Mouse (Mus musculus) forebrain, embryonic 16.5 days (tissue): ENCODE data around the gene Gm6525. TPM values are rescaled to one million over a fixed set of nuclear protein-coding genes. Genes with fewer than 3 reads are reported as not detected.
A peak's percentile ranks its signal among the peaks of the same experiment; 100 is the strongest.

Experiments used
- ATAC-seq: fragments of 200-750 bp; cut with Nextera tagmentation; 2 replicates; pipeline ENCODE4 v1.8.0; 2017; ENCODE audit warnings: mild to moderate bottlenecking, moderate library complexity
- H3K27ac ChIP-seq: fragments of 300-500 bp; sonication (generic); 2 replicates; pipeline ENCODE4 v1.5.1; 2014; ENCODE audit warnings: low read length, control low read depth
- H3K27me3 ChIP-seq: fragments of 300-500 bp; sonication (generic); replicated peaks from 2 replicates; pipeline ENCODE4 v1.6.1; 2014; ENCODE audit warnings: low read length; ENCODE audit not compliant: control insufficient read depth, insufficient read depth
- H3K36me3 ChIP-seq: fragments of 300-500 bp; sonication (generic); 2 replicates; pipeline ENCODE4 v1.6.1; 2014; ENCODE audit not compliant: control insufficient read depth, insufficient read depth
- H3K4me1 ChIP-seq: fragments of 300-500 bp; sonication (generic); replicated peaks from 2 replicates; pipeline ENCODE4 v1.6.1; 2014; ENCODE audit warnings: low read length; ENCODE audit not compliant: control insufficient read depth, insufficient read depth
- H3K4me2 ChIP-seq: fragments of 300-500 bp; sonication (generic); 2 replicates; pipeline ENCODE4 v1.6.1; 2014; ENCODE audit warnings: mild to moderate bottlenecking, low read length, control low read depth
- H3K4me3 ChIP-seq: fragments of 300-500 bp; sonication (generic); replicated peaks from 2 replicates; pipeline ENCODE4 v1.5.1; 2014; ENCODE audit warnings: mild to moderate bottlenecking, low read length, control low read depth
- H3K9ac ChIP-seq: fragments of 300-500 bp; sonication (generic); replicated peaks from 2 replicates; pipeline ENCODE4 v1.6.1; 2014; ENCODE audit warnings: low read depth, low read length, control low read depth
- H3K9me3 ChIP-seq: fragments of 300-500 bp; sonication (generic); 2 replicates; pipeline ENCODE4 v1.6.1; 2016; ENCODE audit warnings: low read length; ENCODE audit not compliant: control insufficient read depth
- WGBS: fragments of 180-500 bp; shearing (Covaris S2); extraction: QIAGEN DNeasy Blood & Tissue Kit; methylation state at CpG from one replicate; pipeline ENCODE4 v1.1.7; 2014; 5-methylcytosine and 5-hydroxymethylcytosine counted together
- polyA plus RNA-seq: library from polyadenylated mRNA; unstranded; fragments of >200 nt; fragmentation: Nextera tagmentation; extraction: Ambion mirVana; gene quantifications from 2 replicates; pipeline ENCODE4 v1.2.1, GENCODE M21; 2015

Gene Gm6525
- polyA plus RNA-seq, 1 experiment from 2014 or later, result 3.0 TPM

DNA sequence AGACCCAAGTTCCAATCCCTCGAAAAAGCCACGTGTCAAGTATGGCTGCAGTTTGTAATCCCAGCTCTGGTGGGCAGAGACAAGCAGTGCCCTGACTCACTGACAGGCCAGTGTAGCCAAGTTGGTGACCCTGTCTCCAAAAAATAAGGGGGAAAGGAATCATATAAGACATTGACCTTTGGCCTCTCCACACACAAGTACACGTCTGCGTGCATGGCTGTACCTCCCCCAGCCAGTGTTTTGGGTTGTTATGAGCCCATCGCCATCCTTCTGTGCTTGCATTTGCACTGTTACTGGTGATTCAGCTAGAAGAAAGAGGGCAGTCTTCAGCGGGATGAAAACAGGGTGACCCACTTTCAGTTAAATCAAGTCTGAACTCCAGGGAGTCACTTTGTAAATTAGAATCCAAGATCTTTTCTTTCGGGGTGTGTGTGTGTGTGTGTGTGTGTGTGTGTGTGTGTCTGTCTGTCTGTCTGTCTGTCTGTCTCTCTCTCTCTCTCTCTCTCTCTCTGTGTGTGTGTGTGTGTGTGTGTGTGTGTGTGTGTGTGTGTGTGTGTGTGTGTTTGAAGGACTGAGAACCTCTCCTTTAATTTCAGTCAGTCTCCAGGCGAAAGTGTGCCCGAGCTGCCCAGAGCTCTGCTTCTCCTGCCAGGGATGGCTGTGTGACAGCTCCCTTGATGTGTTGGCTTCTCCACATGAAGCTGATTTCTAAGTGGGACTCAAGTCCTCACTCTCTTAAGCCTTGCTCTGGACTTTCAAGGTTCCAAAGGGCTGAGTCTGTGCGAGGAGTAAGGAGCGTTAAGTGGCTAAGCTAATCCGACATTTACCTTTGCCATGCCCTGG, 43.4 kb downstream of the Gm6525 start:
- Histone ChIP-seq H3K9ac (peak overlapping the region; percentile 23), H3K4me3 (peak overlapping the region; percentile 25; the same call in 1 of the 2 replicates), H3K36me3 (no peaks in the 10 kb centered on the region), H3K9me3 (no peaks in the 10 kb centered on the region), H3K27me3 (no peaks in the 10 kb centered on the region), H3K27ac (peak overlapping the region; percentile 56), H3K4me1 (peaks cover 70% of the 10 kb centered on the region), H3K4me2 (peak overlapping the region; percentile 71)
- no peak for ATAC-seq
- WGBS, result 33% methylated on average over 12 of the region's 12 CpGs

DNA sequence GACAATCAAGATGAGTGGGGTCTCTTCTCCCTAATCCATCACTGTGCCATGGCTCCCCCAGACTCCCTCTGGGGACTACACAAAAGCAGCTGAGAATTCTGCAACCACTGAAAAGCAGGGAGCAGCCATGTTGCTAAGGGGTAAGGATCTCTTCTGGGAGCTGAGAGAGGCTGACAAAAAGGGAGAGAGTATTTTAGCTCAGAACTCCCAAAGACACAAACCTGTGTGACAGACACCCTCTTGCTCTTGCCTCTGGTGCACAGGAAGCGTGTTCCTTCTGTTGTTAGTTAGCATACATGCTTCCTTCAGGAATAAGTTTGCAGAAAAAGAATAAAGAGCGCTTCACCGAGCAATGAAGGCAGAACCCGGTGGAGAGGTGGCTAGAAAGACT, 44.1 kb downstream of the Gm6525 start:
- H3K36me3 ChIP-seq, result no peaks in the 10 kb centered on the region
- peak overlapping the region; percentile 71 for H3K4me2 ChIP-seq
- H3K9me3 ChIP-seq, result no peaks in the 10 kb centered on the region
- H3K4me1 ChIP-seq, result peaks cover 70% of the 10 kb centered on the region
- no peaks in the 10 kb centered on the region for H3K27me3 ChIP-seq
- 8% methylated on average over 4 of the region's 4 CpGs for WGBS
- H3K27ac ChIP-seq, result peak overlapping the region; percentile 56
- no peak for ATAC-seq
- peak overlapping the region; percentile 25 for H3K4me3 ChIP-seq
- peak overlapping the region; percentile 6 for H3K9ac ChIP-seq

GRCm38 (mm10) chr3:84218498-84218897, 44.6 kb downstream of the Gm6525 start:
- Histone ChIP-seq H3K27me3 (no peaks in the 10 kb centered on the region), H3K36me3 (no peaks in the 10 kb centered on the region), H3K9me3 (no peaks in the 10 kb centered on the region), H3K9ac (no peak overlapping the region), H3K4me1 (peaks cover 70% of the 10 kb centered on the region), H3K4me3 (peak overlapping the region; percentile 44), H3K27ac (peak overlapping the region; percentile 56; the same call in 1 of the 2 replicates), H3K4me2 (peak overlapping the region; percentile 71)
- ATAC-seq, result no peak
- WGBS, result 38% methylated on average over 2 of the region's 2 CpGs

- Histone ChIP-seq H3K9me3 (no peaks in the 10 kb centered on the region), H3K4me1 (peaks cover 65% of the 10 kb centered on the region), H3K27me3 (no peaks in the 10 kb centered on the region), H3K36me3 (no peaks in the 10 kb centered on the region), H3K4me2 (peak overlapping the region; percentile 71), H3K4me3 (peak overlapping the region; percentile 44), H3K9ac (peak overlapping the region; percentile 54), H3K27ac (peak overlapping the region; percentile 76; the same call in 1 of the 2 replicates)
- ATAC-seq, result no peak
- 6% methylated on average over 2 of the region's 2 CpGs for WGBS
Observed at GRCm38 (mm10) chr3:84219166-84219710, 45.3 kb downstream of the Gm6525 start.

- Histone ChIP-seq H3K9me3 (no peaks in the 10 kb centered on the region), H3K4me1 (peaks cover 59% of the 10 kb centered on the region), H3K36me3 (no peaks in the 10 kb centered on the region), H3K4me3 (peak overlapping the region; percentile 44), H3K27ac (peak overlapping the region; percentile 76), H3K27me3 (no peaks in the 10 kb centered on the region), H3K9ac (peak overlapping the region; percentile 54), H3K4me2 (peak overlapping the region; percentile 71)
- 1% methylated on average over 9 of the region's 9 CpGs for WGBS
- ATAC-seq, result peak; percentile 56
Observed at GRCm38 (mm10) chr3:84219720-84220273, 45.9 kb downstream of the Gm6525 start.

DNA sequence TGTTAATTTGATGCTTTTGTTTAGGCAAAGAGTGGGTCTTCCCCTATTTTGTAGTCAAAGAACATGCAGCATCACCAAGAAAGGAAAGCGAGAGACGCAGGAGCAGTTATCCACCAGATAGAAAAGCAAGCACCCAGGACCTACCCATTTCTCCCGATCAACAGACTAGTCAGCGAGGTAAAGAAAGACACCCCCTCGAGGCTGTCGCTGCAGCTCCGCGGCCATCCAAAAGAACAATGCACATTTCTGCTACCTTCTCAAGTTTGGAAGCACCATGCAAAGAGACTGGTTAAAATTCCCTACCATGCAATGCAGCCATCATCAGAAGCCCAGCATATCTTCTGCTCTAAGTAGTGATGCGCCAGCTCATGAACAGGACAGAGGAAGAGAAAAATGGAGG, 46.4 kb downstream of the Gm6525 start:
- under 1% methylated on average over 9 of the region's 9 CpGs for WGBS

DNA sequence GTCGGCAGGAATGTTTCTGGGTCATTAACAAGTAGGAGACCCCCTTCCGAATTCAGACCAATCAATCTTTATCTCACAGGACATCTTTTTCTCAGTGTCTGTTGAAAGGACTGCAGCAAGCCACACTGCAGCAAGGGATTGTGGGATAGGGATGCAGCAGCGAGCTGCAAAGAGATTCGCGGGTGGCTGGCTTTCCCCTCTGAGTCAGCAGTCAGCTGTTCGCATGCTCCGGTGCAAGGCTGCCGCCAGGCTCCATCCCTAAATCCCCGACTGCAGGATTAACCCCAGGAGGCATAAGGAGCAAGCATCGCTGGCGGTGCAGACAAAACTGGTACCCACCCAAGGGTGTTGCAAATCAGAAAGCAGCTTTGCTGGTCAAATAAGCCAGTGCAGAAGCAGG, 46.8 kb downstream of the Gm6525 start:
- Histone ChIP-seq H3K9ac (peak overlapping the region; percentile 54), H3K4me2 (peak overlapping the region; percentile 71), H3K27ac (peak overlapping the region; percentile 76), H3K4me1 (peaks cover 50% of the 10 kb centered on the region), H3K9me3 (no peaks in the 10 kb centered on the region), H3K27me3 (no peaks in the 10 kb centered on the region), H3K36me3 (no peaks in the 10 kb centered on the region), H3K4me3 (peak overlapping the region; percentile 44)
- ATAC-seq, result peak; percentile 80
- WGBS, result 0% methylated on average over 11 of the region's 11 CpGs

More for the DNA sequence above, 46.4 kb downstream of the Gm6525 start:
- ATAC-seq, result peak; percentile 18; the same call in 1 of the 2 replicates
- Histone ChIP-seq H3K9ac (peak overlapping the region; percentile 54), H3K4me3 (peak overlapping the region; percentile 44), H3K9me3 (no peaks in the 10 kb centered on the region), H3K36me3 (no peaks in the 10 kb centered on the region), H3K4me1 (peaks cover 54% of the 10 kb centered on the region), H3K27me3 (no peaks in the 10 kb centered on the region), H3K27ac (peak overlapping the region; percentile 76), H3K4me2 (peak overlapping the region; percentile 71)
